9 mouse cellular contexts compared by ENCODE assay signal in the genomic region with DNA sequence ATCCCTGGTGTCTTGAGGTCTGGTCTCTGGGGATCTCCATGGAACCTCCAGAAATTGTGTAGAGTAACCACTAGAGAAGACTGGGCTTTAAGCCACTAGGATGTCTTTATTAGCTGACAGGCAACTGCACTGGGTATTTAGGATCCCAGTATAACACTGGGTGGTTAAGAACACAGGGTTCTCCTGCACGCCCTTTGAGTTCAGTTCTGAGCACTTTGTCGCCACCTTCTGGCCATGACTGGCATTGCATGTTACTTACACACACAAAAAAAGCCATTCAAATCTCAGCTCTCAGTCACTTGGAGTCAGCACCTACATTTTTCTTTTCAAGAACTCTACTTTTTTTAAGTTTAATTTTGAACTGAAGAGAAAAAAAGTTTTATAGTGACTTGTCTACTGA. TPM values are rescaled to one million over a fixed set of nuclear protein-coding genes. Genes with fewer than 3 reads are reported as not detected.
DNase-seq lines count a peak whose midpoint lies in the region; ATAC-seq and TF ChIP-seq lines count a peak whose summit lies in the region.
"Had no signal": no experiment of that assay in that cellular context is flagged by ENCODE, and none has a peak within 500 bp of the region (broad histone marks: within the 10 kb centered on the region; RNA-seq: fewer than 3 reads in every experiment).

No protein-coding gene starts in this region.

- H3K27ac ChIP-seq in lung, embryonic 14.5 days (ENCODE audit: low read depth): no peak overlapping the region

- WGBS in lung, embryonic 14.5 days: 7% methylated on average over 2 of the region's 2 CpGs

- no peaks in the 10 kb centered on the region for H3K4me1 ChIP-seq in lung, embryonic 14.5 days (ENCODE audit: insufficient read depth)

- no peaks in the 10 kb centered on the region for H3K27me3 ChIP-seq in lung, embryonic 14.5 days (ENCODE audit: insufficient read depth, low read length)

- TF ChIP-seq CTCF in lung, embryonic 14.5 days (IDR thresholded peaks at IDR 0.05; ENCODE audit: low read depth): peak; percentile 76

- H3K9ac ChIP-seq in lung, embryonic 14.5 days: no peak overlapping the region

- H3K9me3 ChIP-seq in lung, embryonic 14.5 days (ENCODE audit: low read depth, low read length): no peaks in the 10 kb centered on the region

- DNase-seq in adrenal gland, adult 2 months: peak; percentile 58
- peak; percentile 73 for DNase-seq in embryo, embryonic 11 days
- DNase-seq in heart, adult 8-10 months (ENCODE audit: low spot score): peak; percentile 67
- DNase-seq in kidney, postnatal 36 days: peak; percentile 62 to 84
- peak; percentile 85 for DNase-seq in lung, embryonic 14.5 days
- peak; percentile 81 for DNase-seq in retina, embryonic 14.5 days (ENCODE audit: low spot score)
- peak; percentile 55 to 61 for DNase-seq in thymus, postnatal 36 days

- H3K4me3 ChIP-seq in lung, embryonic 14.5 days (ENCODE audit: low read depth, low read length): no peak overlapping the region

- H3K4me2 ChIP-seq in lung, embryonic 14.5 days: no peak overlapping the region

- ATAC-seq in CD4-positive, CD25-positive, alpha-beta regulatory T cell, adult 4 months: peak; percentile 87
- ATAC-seq in lung, embryonic 14.5 days (ENCODE audit: insufficient read depth): no peak; the same call in 1 of the 2 replicates

- H3K36me3 ChIP-seq in lung, embryonic 14.5 days (ENCODE audit: insufficient read depth): peaks cover 20% of the 10 kb centered on the region; the same call in 1 of the 2 replicates

RNA-seq across cellular contexts. Expression of a gene that starts 10.3 kb away (rescaled TPM):
- 10 to 100 TPM; 10.2 to 20.5 TPM for polyA plus RNA-seq in CD4-positive, CD25-positive, alpha-beta regulatory T cell, adult 4 months (2017; shearing (Covaris generic))
- total RNA-seq in adrenal gland, adult 2 months (2021): 10 to 100 TPM in 1 of 2 experiments, 1 to 10 TPM in 1; 9.8 to 24.1 TPM
- 0.38 and 0.57 TPM in 2 replicates for polyA plus RNA-seq in adrenal gland, adult 2 months (2012; rRNA removed)
- 1 to 10 TPM; 4.5 to 7.8 (median 5.7) TPM for total RNA-seq in heart, adult 8-10 months (2022)
- 8.8 and 9.1 TPM in 2 replicates for polyA plus RNA-seq in lung, embryonic 14.5 days (2014; fragmentation: Nextera tagmentation; extraction: Ambion mirVana)

RNA-seq across cellular contexts. Expression of a gene that starts 10.3 kb away (rescaled TPM):
- 10 to 100 TPM; 22.7 to 31.9 TPM for polyA plus RNA-seq in CD4-positive, CD25-positive, alpha-beta regulatory T cell, adult 4 months (2017; shearing (Covaris generic))
- total RNA-seq in adrenal gland, adult 2 months (2021): 100 to 1,000 TPM in 1 of 2 experiments, 10 to 100 TPM in 1; 66.2 to 130 TPM
- 28.7 and 38.8 TPM in 2 replicates for polyA plus RNA-seq in adrenal gland, adult 2 months (2012; rRNA removed)
- total RNA-seq in heart, adult 8-10 months (2022): 10 to 100 TPM; 17.9 to 25.6 (median 21.4) TPM
- 44.0 and 44.4 TPM in 2 replicates for polyA plus RNA-seq in lung, embryonic 14.5 days (2014; fragmentation: Nextera tagmentation; extraction: Ambion mirVana)

RNA-seq across cellular contexts. Expression of a gene that starts 27.8 kb away (rescaled TPM):
- not detected for polyA plus RNA-seq in CD4-positive, CD25-positive, alpha-beta regulatory T cell, adult 4 months (2017; shearing (Covaris generic))
- 1 to 10 TPM in 1 of 2 experiments, not detected in 1; 4.4 TPM for total RNA-seq in adrenal gland, adult 2 months (2021)
- not detected in 2 replicates for polyA plus RNA-seq in adrenal gland, adult 2 months (2012; rRNA removed)
- not detected for total RNA-seq in heart, adult 8-10 months (2022)
- not detected in 2 replicates for polyA plus RNA-seq in lung, embryonic 14.5 days (2014; fragmentation: Nextera tagmentation; extraction: Ambion mirVana)
- polyA plus RNA-seq: gonadal fat pad, adult 2 months had no signal

RNA-seq across cellular contexts. Expression of a gene that starts 44.6 kb away (rescaled TPM):
- 10 to 100 TPM; 11.4 to 14.2 TPM for polyA plus RNA-seq in CD4-positive, CD25-positive, alpha-beta regulatory T cell, adult 4 months (2017; shearing (Covaris generic))
- total RNA-seq in adrenal gland, adult 2 months (2021): 10 to 100 TPM; 15.4 to 24.2 TPM
- 2.2 and 4.5 TPM in 2 replicates for polyA plus RNA-seq in adrenal gland, adult 2 months (2012; rRNA removed)
- 10 to 100 TPM in 2 of 4 experiments, 1 to 10 TPM in 2; 7.5 to 16.9 (median 13.2) TPM for total RNA-seq in heart, adult 8-10 months (2022)
- 52.1 and 55.7 TPM in 2 replicates for polyA plus RNA-seq in lung, embryonic 14.5 days (2014; fragmentation: Nextera tagmentation; extraction: Ambion mirVana)

RNA-seq across cellular contexts. Expression of a gene that starts 59.2 kb away (rescaled TPM):
- under 1 TPM in 1 of 2 experiments, not detected in 1; 0.24 TPM for polyA plus RNA-seq in CD4-positive, CD25-positive, alpha-beta regulatory T cell, adult 4 months (2017; shearing (Covaris generic))
- not detected for total RNA-seq in adrenal gland, adult 2 months (2021)
- not detected in 2 replicates for polyA plus RNA-seq in adrenal gland, adult 2 months (2012; rRNA removed)
- under 1 TPM in 1 of 4 experiments, not detected in 3; 0.14 TPM for total RNA-seq in heart, adult 8-10 months (2022)
- polyA plus RNA-seq in lung, embryonic 14.5 days (2014; fragmentation: Nextera tagmentation; extraction: Ambion mirVana): not detected in 2 replicates
